Mouse (Mus musculus): Measurements from ENCODE around the gene Taf1c. TPM values are rescaled to one million over a fixed set of nuclear protein-coding genes. Genes with fewer than 3 reads are reported as not detected.

Taf1c gene
- 19.6 TPM for polyA plus RNA-seq (2017; shearing (Covaris generic))

GRCm38 (mm10) chr8:119604996-119605395 is at the start of gene Taf1c:
TSS of gene Taf1c (minus strand) at chr8:119605222.

DNA sequence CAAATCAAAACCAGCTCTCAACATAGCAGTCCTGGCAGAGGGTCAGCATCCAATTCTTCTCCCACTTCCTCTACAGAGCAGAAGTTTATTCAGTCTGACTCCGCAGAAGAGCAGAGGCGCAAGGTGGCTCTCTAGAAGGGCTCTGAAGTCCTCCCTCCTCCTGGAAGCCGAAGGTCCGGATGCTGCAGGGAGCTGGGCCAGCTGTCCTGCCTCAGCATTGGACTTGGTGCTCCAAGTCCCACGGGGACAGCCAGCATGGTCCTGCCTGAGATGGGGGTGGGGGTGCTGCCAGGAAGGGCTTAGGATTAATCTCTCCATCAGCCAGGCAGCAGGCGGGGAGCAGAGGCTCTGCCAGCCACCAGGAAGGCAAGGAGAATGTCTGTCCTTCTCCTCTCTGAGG is 30.4 kb upstream of the Taf1c start, which contains the start of gene Kcng4:
Gene Kcng4, minus strand, starts transcription at position 303 of the 400 bp plus-strand sequence.

GRCm38 (mm10) chr8:119612471-119612870 is 7.4 kb upstream of the Taf1c start, which contains the start of gene Adad2:
TSS of gene Adad2 (plus strand) at chr8:119612747.

DNA sequence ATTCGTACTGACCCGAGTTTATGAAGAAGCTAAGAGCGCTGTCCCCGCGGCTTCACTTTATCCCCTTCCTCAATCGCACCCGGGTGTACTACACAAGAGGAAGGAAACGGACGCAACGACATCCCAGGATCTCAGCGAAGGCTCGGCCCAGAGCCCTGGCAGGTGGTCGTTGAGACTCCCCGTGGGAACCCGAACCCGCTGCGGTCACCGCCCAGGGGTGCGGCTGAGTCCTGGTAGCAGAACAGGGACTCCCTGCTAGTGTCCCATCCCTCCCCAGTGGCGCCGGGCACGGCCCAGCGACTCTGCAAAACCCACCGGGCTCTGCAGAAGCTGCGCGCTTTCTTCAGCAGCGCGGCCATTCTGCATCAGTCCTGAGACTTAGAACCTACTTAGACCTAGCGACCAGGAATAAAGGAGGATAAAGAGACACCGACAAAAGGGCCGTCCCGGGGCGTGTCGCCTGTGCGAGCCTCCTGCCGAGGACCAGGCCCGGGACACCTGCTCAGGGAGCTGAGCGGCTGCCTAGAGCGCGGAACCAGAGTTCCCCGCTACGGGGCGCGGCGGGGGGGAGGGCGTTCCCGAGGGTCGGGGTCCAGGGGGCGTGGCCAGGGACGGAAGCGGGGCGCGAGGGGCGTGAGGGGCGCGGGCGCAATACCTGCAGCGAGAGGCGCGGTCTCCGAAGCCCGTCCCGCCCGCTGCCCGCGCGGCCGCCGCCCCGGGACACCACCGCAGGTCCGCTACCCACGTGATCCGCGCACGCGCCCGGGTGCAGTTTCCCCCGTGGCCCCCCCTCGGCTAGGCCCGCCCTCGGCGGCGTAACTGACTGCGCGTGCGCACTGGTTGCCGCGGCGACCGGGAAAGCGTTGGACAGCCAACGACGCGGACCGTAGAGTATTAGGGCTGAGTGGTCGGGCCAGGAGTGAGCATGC is 30.3 kb downstream of the Taf1c start, which contains the start of the genes Hsdl1 and Dnaaf1:
Gene Hsdl1, minus strand, starts transcription at position 747 of the 929 bp plus-strand sequence.
Gene Dnaaf1, plus strand, starts transcription at position 799 of the 929 bp plus-strand sequence.

DNA sequence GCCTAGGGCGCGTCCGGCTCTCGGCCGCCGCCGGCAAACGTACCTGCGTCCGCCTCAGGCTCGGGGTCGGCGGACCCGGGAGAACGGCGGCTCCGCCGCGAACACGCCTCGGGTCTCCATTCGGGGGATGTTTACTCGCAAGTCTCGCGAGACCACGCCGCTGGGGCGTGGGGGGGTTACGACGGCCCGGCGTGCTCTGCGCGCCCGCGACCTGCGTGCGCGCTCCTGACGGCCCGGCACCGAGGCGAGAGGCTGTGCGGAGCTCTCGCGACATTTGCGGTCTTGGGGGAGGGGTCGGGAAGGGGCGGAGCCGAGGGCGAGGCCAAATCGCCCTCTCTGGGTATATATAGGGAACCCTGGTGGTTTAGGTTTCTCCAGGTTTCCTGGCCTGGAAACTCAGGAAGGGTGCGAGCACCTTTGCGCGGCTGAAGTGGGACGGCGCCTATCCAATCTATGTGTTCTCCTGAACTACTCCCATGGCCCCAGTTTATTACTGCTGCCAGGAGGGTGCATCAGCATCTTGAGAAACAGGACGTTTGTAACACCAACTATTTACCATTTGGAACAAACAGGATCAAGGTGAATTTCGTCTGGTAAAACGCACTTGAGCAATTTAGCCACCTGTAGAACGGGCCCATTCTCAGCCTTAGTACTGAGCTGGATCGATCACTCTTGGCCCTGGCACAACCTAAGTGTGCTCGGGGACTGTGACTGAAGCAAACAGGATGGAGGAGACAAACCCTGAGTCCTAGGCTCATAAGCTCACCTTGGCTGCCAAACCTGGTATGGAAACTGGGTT is 46.2 kb downstream of the Taf1c start, which contains the start of gene Mbtps1:
Gene Mbtps1, minus strand, starts transcription at position 133 of the 799 bp plus-strand sequence.

Other genes starting within 250 kb of the Taf1c start
- 16.8 TPM for gene Mlycd, start 210.3 kb downstream of the Taf1c start, polyA plus RNA-seq (2017; shearing (Covaris generic))
- 7.0 TPM for gene Osgin1, start 171.1 kb downstream of the Taf1c start, polyA plus RNA-seq (2017; shearing (Covaris generic))
- not detected for gene Necab2, start 158.5 kb downstream of the Taf1c start, polyA plus RNA-seq (2017; shearing (Covaris generic))
- gene Slc38a8, start 103.5 kb downstream of the Taf1c start, polyA plus RNA-seq (2017; shearing (Covaris generic)), result not detected
- gene Mbtps1, start 46.5 kb downstream of the Taf1c start, polyA plus RNA-seq (2017; shearing (Covaris generic)), result 65.0 TPM
- 60.7 TPM for gene Hsdl1, start 30.0 kb downstream of the Taf1c start, polyA plus RNA-seq (2017; shearing (Covaris generic))
- gene Dnaaf1, start 30.0 kb downstream of the Taf1c start, polyA plus RNA-seq (2017; shearing (Covaris generic)), result not detected
- 0.26 TPM for gene Adad2, start 7.5 kb upstream of the Taf1c start, polyA plus RNA-seq (2017; shearing (Covaris generic))
- not detected for gene Kcng4, start 30.5 kb upstream of the Taf1c start, polyA plus RNA-seq (2017; shearing (Covaris generic))
- not detected for gene Wfdc1, start 61.1 kb upstream of the Taf1c start, polyA plus RNA-seq (2017; shearing (Covaris generic))
- gene Atp2c2, start 94.8 kb upstream of the Taf1c start, polyA plus RNA-seq (2017; shearing (Covaris generic)), result not detected
- gene Tldc1, start 173.2 kb upstream of the Taf1c start, polyA plus RNA-seq (2017; shearing (Covaris generic)), result 1.7 TPM
- gene Cotl1, start 235.3 kb upstream of the Taf1c start, polyA plus RNA-seq (2017; shearing (Covaris generic)), result 231 TPM